In genomic region chr11:99265220-99265619, GRCm38 (mm10) we compare ENCODE assay signal across 12 mouse cellular contexts. TPM values are rescaled to one million over a fixed set of nuclear protein-coding genes. Genes with fewer than 3 reads are reported as not detected.
DNase-seq lines count a peak whose midpoint lies in the region; ATAC-seq lines count a peak whose summit lies in the region.
"Had no signal": no experiment of that assay in that cellular context is flagged by ENCODE, and none has a peak within 500 bp of the region (broad histone marks: within the 10 kb centered on the region; RNA-seq: fewer than 3 reads in every experiment).

No protein-coding gene starts in this region.

- H3K4me3 ChIP-seq in hindbrain, embryonic 11.5 days (ENCODE audit: low read depth, low read length) = no peak overlapping the region

- H3K27me3 ChIP-seq in hindbrain, embryonic 11.5 days (ENCODE audit: control insufficient read depth, insufficient read depth, low read length) = no peaks in the 10 kb centered on the region

- no peaks in the 10 kb centered on the region for H3K36me3 ChIP-seq in hindbrain, embryonic 11.5 days (ENCODE audit: control insufficient read depth, insufficient read depth, low read length)
- H3K36me3 ChIP-seq: G1E had no signal

- no peaks in the 10 kb centered on the region for H3K9me3 ChIP-seq in hindbrain, embryonic 11.5 days (ENCODE audit: control insufficient read depth, low read length)
- H3K9me3 ChIP-seq: G1E had no signal

- no peak overlapping the region for H3K4me2 ChIP-seq in hindbrain, embryonic 11.5 days (replicated peaks; ENCODE audit: low read depth, low read length)

- intact Hi-C loops in left cerebral cortex, postnatal 4 days (cut with DNase I) = no loop called here
- intact Hi-C loops in gastrocnemius, postnatal 14 days (cut with DNase I; ENCODE audit: low total_unique reads) = no loop called here

- peak; percentile 43 for DNase-seq in left cerebral cortex, adult 11 months (ENCODE audit: low spot score)
- no peak for DNase-seq in left cerebral cortex, postnatal 4 days
- peak; percentile 44 to 68 for DNase-seq in frontal cortex, postnatal 14 days (ENCODE audit: low spot score in 2 of 2)
- peak; percentile 24 to 40 for DNase-seq in layer of hippocampus, adult 18-20 months (ENCODE audit: low spot score in 2 of 2)
- DNase-seq in right cerebral cortex, postnatal 4 days = peak; percentile 5
- no peak for DNase-seq in hindbrain, embryonic 11.5 days (ENCODE audit: low spot score)
- DNase-seq in gastrocnemius, postnatal 14 days = no peak
- no peak for DNase-seq in gastrocnemius, postnatal 25 days

- H3K27ac ChIP-seq in hindbrain, embryonic 11.5 days (ENCODE audit: low read depth, low read length) = no peak overlapping the region
- H3K27ac ChIP-seq: liver, embryonic 14.5 days; stomach, postnatal 0 days had no signal

- WGBS in hindbrain, embryonic 11.5 days = 81% methylated on average over 9 of the region's 9 CpGs

- 0 out of 2 replicates have a peak, but pooled peaks cover 2% of the 10 kb centered on the region for H3K4me1 ChIP-seq in hindbrain, embryonic 11.5 days (replicated peaks; ENCODE audit: control insufficient read depth, insufficient read depth, low read length)

- no peak for ATAC-seq in hindbrain, embryonic 11.5 days (ENCODE audit: low FRiP score)

- H3K9ac ChIP-seq in hindbrain, embryonic 11.5 days (ENCODE audit: low read depth, low read length) = no peak overlapping the region
- H3K9ac ChIP-seq: liver, embryonic 14.5 days had no signal

RNA-seq across cellular contexts. Expression of gene Krt24, which starts 19.8 kb away (rescaled TPM):
- not detected for total RNA-seq in left cerebral cortex, postnatal 4 days (2021)
- total RNA-seq in layer of hippocampus, adult 18-20 months (2021) = not detected
- 0.10 TPM in 1 of 2 replicates, not detected in the other for polyA plus RNA-seq in hindbrain, embryonic 11.5 days (2014; fragmentation: Nextera tagmentation; extraction: Ambion mirVana)
- not detected for total RNA-seq in gastrocnemius, postnatal 14 days (2021)
- not detected for total RNA-seq in gastrocnemius, postnatal 25 days (2021)
- total RNA-seq: G1E had no signal
- polyA plus RNA-seq: cortical plate, adult 2 months; G1E; liver, embryonic 14.5 days; stomach, postnatal 0 days had no signal

RNA-seq across cellular contexts. Expression of gene Krt222, which starts 21.3 kb away (rescaled TPM):
- total RNA-seq in left cerebral cortex, postnatal 4 days (2021) = 10 to 100 TPM in 1 of 2 experiments, 1 to 10 TPM in 1; 9.2 to 10.8 TPM
- total RNA-seq in layer of hippocampus, adult 18-20 months (2021) = 10 to 100 TPM; 22.1 to 24.5 TPM
- polyA plus RNA-seq in hindbrain, embryonic 11.5 days (2014; fragmentation: Nextera tagmentation; extraction: Ambion mirVana) = 0.67 and 0.80 TPM in 2 replicates
- total RNA-seq in gastrocnemius, postnatal 14 days (2021) = 10 to 100 TPM in 1 of 2 experiments, 1 to 10 TPM in 1; 8.9 to 11.4 TPM
- total RNA-seq in gastrocnemius, postnatal 25 days (2021) = 1 to 10 TPM; 4.9 to 6.4 TPM
- polyA plus RNA-seq: G1E had no signal

RNA-seq across cellular contexts. Expression of gene Smarce1, which starts 34.4 kb away (rescaled TPM):
- 100 to 1,000 TPM; 136 to 140 TPM for total RNA-seq in left cerebral cortex, postnatal 4 days (2021)
- total RNA-seq in layer of hippocampus, adult 18-20 months (2021) = 10 to 100 TPM; 54.5 to 55.7 TPM
- polyA plus RNA-seq in hindbrain, embryonic 11.5 days (2014; fragmentation: Nextera tagmentation; extraction: Ambion mirVana) = 217 and 219 TPM in 2 replicates
- total RNA-seq in gastrocnemius, postnatal 14 days (2021) = 10 to 100 TPM; 35.8 to 45.7 TPM
- 10 to 100 TPM; 30.4 to 31.3 TPM for total RNA-seq in gastrocnemius, postnatal 25 days (2021)

RNA-seq across cellular contexts. Expression of gene Krt25, which starts 57.5 kb away (rescaled TPM):
- total RNA-seq in left cerebral cortex, postnatal 4 days (2021) = not detected
- total RNA-seq in layer of hippocampus, adult 18-20 months (2021) = not detected
- not detected in 2 replicates for polyA plus RNA-seq in hindbrain, embryonic 11.5 days (2014; fragmentation: Nextera tagmentation; extraction: Ambion mirVana)
- not detected for total RNA-seq in gastrocnemius, postnatal 14 days (2021)
- total RNA-seq in gastrocnemius, postnatal 25 days (2021) = not detected
- total RNA-seq: G1E had no signal
- polyA plus RNA-seq: G1E; liver, embryonic 14.5 days had no signal

Comparison
In these comparisons a context has a peak if more than half of its experiments do, and no peak if none do; other contexts are left out.
1. DNase-seq: peak in left cerebral cortex, adult 11 months (single experiment), frontal cortex, postnatal 14 days (2 of 2), layer of hippocampus, adult 18-20 months (2 of 2) and right cerebral cortex, postnatal 4 days (single experiment); none in left cerebral cortex, postnatal 4 days (single experiment), hindbrain, embryonic 11.5 days (single experiment), gastrocnemius, postnatal 14 days (single experiment) and gastrocnemius, postnatal 25 days (single experiment).